Mouse (Mus musculus) forebrain, embryonic 14.5 days (tissue): Measurements from ENCODE around the gene Fam219b. TPM values are rescaled to one million over a fixed set of nuclear protein-coding genes. Genes with fewer than 3 reads are reported as not detected.
A peak's percentile ranks its signal among the peaks of the same experiment; 100 is the strongest.

Experiments
- ATAC-seq: fragments of 200-750 bp; cut with Nextera tagmentation; 2 replicates; pipeline ENCODE4 v1.8.0; 2017; ENCODE audit warnings: mild to moderate bottlenecking, moderate library complexity
- DNase-seq: peaks from one replicate; pipeline ENCODE4 v3.0.0-alpha.2; 2015; ENCODE audit warnings: low spot score
- H3K27ac ChIP-seq: fragments of 300-500 bp; sonication (generic); 2 replicates; pipeline ENCODE4 v1.5.1; 2014; ENCODE audit warnings: low read depth, mild to moderate bottlenecking, control low read depth, low read length, moderate library complexity
- H3K27me3 ChIP-seq: fragments of 300-500 bp; sonication (generic); replicated peaks from 2 replicates; pipeline ENCODE4 v1.6.1; 2014; ENCODE audit warnings: low read length, control low read depth, mixed read lengths; ENCODE audit not compliant: control insufficient read depth, insufficient read depth
- H3K36me3 ChIP-seq: fragments of 300-500 bp; sonication (generic); 2 replicates; pipeline ENCODE4 v1.6.1; 2014; ENCODE audit warnings: low read length, control low read depth; ENCODE audit not compliant: control insufficient read depth, insufficient read depth
- H3K4me1 ChIP-seq: fragments of 300-500 bp; sonication (generic); 2 replicates; pipeline ENCODE4 v1.6.1; 2014; ENCODE audit warnings: antibody characterized with exemption, low read length, control low read depth; ENCODE audit not compliant: control insufficient read depth, insufficient read depth
- H3K4me2 ChIP-seq: fragments of 300-500 bp; sonication (generic); 2 replicates; pipeline ENCODE4 v1.6.1; 2014; ENCODE audit warnings: mild to moderate bottlenecking, control low read depth, low read length
- H3K4me3 ChIP-seq: fragments of 300-500 bp; sonication (generic); 2 replicates; pipeline ENCODE4 v1.5.1; 2014; ENCODE audit warnings: low read depth, low read length, control low read depth
- H3K9ac ChIP-seq: fragments of 300-500 bp; sonication (generic); 2 replicates; pipeline ENCODE4 v1.6.1; 2014; ENCODE audit warnings: mild to moderate bottlenecking, low read length, control low read depth, moderate library complexity
- H3K9me3 ChIP-seq: fragments of 300-500 bp; sonication (generic); replicated peaks from 2 replicates; pipeline ENCODE4 v1.6.1; 2016; ENCODE audit warnings: low read length, control low read depth, mixed read lengths; ENCODE audit not compliant: control insufficient read depth
- WGBS: fragments of 180-500 bp; shearing (Covaris S2); extraction: QIAGEN DNeasy Blood & Tissue Kit; methylation state at CpG from one replicate; pipeline ENCODE4 v1.1.7; 2014; 5-methylcytosine and 5-hydroxymethylcytosine counted together
- polyA plus RNA-seq: library from polyadenylated mRNA; unstranded; fragments of >200 nt; fragmentation: Nextera tagmentation; extraction: Ambion mirVana; gene quantifications from 2 replicates; pipeline ENCODE4 v1.2.1, GENCODE M21; 2014

The Fam219b gene
- polyA plus RNA-seq, 1 experiment from 2014 or later = 20.4 TPM

DNA sequence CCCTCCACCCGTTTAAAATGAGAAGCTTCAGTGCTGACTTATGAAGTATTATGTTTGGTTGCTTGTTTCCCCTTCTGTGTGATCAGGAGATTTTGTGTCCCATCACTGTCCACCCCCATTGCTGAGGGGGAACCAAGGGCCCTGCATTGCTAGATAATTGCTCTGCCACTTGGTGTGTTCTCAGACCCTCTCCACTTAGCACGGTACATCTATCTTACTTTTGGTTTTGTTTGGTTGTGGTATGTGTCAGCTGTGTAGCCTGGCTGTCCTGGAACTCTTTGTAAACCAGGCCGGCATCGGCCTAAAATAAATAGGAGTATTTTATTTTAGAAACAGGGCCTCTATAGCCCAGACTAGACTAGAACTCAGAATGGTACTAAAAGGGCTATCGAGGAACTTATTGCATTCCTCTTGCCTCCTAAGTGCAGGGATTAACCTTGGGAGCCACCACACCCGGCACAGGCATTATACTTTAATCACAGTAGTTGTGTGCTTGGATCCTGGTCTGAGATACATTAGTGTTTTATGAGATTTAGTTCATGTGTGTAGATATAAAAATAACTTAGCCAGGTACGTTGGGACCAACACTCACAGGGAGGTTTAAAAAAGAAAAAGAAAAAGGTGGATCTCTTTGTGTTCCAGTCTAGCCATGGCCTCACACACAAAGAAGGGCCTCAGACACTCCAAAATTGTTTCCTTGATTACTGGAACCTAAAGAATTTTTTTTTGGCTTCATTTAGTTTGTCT lies 15.0 kb upstream of the Fam219b start:
- Histone ChIP-seq H3K4me1 (peaks cover 20% of the 10 kb centered on the region), H3K9ac (peak overlapping the region; percentile 97), H3K36me3 (no peaks in the 10 kb centered on the region; the same call in 1 of the 2 replicates), H3K4me2 (peak overlapping the region; percentile 81), H3K27me3 (no peaks in the 10 kb centered on the region), H3K9me3 (no peaks in the 10 kb centered on the region), H3K4me3 (peak overlapping the region; percentile 97), H3K27ac (no peak overlapping the region)
- ATAC-seq (no peak), DNase-seq (no peak)
- 38% methylated on average over 7 of the region's 7 CpGs for WGBS

DNA sequence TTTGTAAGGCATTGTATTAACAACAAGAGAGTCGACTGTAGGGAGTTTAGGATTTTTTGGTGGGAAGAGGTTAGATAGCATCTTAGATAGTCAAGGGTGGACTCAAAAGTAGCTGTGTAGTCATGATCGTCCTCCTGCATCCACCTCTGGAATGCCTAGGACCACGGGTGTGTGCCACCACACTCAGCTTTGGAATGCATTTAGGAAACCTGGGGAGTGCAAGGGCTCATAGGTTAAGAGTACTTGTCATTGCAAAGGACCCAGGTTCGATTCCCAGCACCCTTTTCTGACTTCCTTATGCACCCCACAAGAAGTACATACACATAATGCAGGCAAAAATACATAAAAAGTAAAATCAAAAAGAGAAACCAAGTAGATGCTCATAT lies 14.5 kb upstream of the Fam219b start:
- Histone ChIP-seq H3K9me3 (no peaks in the 10 kb centered on the region), H3K9ac (peak overlapping the region; percentile 97; the same call in 1 of the 2 replicates), H3K4me2 (peak overlapping the region; percentile 81), H3K27ac (no peak overlapping the region), H3K4me3 (peak overlapping the region; percentile 97; the same call in 1 of the 2 replicates), H3K27me3 (no peaks in the 10 kb centered on the region), H3K4me1 (peaks cover 20% of the 10 kb centered on the region), H3K36me3 (no peaks in the 10 kb centered on the region; the same call in 1 of the 2 replicates)
- 75% methylated on average over 4 of the region's 4 CpGs for WGBS
- DNase-seq = no peak
- ATAC-seq = no peak

DNA sequence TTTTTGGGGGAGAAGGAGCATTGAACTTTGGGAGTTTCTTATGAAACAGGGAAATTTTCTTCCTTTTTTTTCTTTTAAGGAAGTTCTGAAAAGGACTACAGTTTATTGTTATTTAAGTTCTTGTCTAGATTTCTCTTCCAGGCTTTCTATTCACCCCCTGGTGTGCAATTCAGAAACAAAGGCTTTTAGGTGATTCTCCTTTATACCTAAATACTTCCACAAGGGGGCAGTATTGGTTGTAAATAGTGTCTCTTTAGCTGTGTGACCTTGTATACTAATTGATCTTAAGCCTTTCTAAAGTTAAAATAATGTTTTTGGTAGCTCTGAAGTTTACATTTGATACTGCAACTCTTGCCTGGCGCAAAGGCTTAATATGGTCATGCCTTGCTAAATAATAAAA lies 13.6 kb upstream of the Fam219b start:
- Histone ChIP-seq H3K9ac (no peak overlapping the region), H3K4me3 (no peak overlapping the region), H3K4me1 (peaks cover 20% of the 10 kb centered on the region), H3K36me3 (no peaks in the 10 kb centered on the region; the same call in 1 of the 2 replicates), H3K9me3 (no peaks in the 10 kb centered on the region), H3K27ac (no peak overlapping the region), H3K4me2 (peak overlapping the region; percentile 14; the same call in 1 of the 2 replicates), H3K27me3 (no peaks in the 10 kb centered on the region)
- DNase-seq = peak; percentile 91
- ATAC-seq = no peak
- 85% methylated on average over 1 of the region's 1 CpGs for WGBS

DNA sequence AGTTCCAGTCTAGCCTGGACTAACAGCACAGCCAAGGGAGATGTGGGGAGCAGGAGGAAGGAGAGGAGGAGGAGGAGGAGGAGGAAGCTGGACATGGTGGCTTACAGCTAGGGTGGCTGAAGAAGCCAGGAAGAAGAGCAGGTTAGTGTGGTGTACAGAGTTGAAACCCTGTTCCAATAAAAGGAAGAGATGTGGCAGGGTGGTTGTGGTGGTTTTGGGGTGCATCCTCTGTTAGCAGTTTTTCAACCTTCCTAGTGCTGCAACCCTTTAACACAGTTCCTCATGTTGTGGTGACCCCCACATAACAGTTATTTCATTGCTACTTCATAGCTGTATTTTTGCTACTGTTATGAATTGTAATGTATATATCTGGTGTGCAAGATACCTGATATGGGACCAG lies 12.9 kb upstream of the Fam219b start:
- Histone ChIP-seq H3K27ac (no peak overlapping the region), H3K27me3 (no peaks in the 10 kb centered on the region), H3K36me3 (peaks cover 4% of the 10 kb centered on the region), H3K9ac (no peak overlapping the region), H3K4me2 (no peak overlapping the region), H3K4me1 (peaks cover 20% of the 10 kb centered on the region), H3K4me3 (no peak overlapping the region), H3K9me3 (no peaks in the 10 kb centered on the region)
- ATAC-seq (no peak), DNase-seq (no peak)

DNA sequence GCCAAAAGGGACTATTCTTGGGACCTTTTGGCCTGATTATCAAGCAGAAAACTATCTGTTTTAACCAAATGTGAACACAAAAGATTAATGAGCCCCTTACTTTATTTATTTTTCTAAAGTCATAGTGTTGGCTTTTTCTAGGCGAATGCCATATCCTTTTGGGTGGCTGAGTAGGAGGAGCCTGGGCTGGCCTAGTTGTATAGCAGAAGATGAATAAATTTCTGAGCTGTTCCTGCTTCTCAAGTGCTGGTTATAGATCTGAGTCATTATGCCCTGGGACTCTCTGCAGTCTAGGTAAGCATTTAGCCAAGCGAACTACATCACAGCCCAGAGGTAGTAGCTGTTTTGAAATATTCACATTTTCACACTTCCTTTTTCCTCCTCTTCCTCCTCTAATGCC lies 11.8 kb upstream of the Fam219b start:
- Histone ChIP-seq H3K4me2 (no peak overlapping the region), H3K4me3 (no peak overlapping the region), H3K4me1 (peaks cover 20% of the 10 kb centered on the region), H3K27me3 (no peaks in the 10 kb centered on the region), H3K27ac (no peak overlapping the region), H3K9ac (no peak overlapping the region), H3K9me3 (no peaks in the 10 kb centered on the region), H3K36me3 (peaks cover 11% of the 10 kb centered on the region)
- 89% methylated on average over 2 of the region's 2 CpGs for WGBS
- DNase-seq (no peak), ATAC-seq (no peak)

DNA sequence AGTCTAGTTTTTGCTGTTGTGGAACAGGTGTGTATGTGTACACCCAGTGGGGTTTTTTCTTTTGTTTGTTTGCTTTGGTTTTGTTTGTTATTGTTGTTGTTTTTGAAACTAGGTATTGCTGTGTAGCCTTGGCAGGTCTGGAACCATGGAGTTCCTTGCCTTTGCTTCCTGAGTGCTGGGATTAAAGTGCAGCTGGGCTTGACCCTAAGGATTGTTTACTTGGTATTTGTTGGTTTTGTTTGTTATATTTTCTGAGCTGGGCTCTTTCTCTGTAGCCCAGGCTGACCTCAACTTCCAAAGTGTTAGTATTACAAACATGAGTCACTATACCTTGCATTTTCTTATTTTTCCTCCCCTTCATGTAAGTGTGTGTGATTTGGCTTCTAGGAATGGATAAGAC lies 10.9 kb upstream of the Fam219b start:
- Histone ChIP-seq H3K27ac (no peak overlapping the region), H3K4me1 (peaks cover 20% of the 10 kb centered on the region), H3K4me2 (no peak overlapping the region), H3K9ac (no peak overlapping the region), H3K27me3 (no peaks in the 10 kb centered on the region), H3K36me3 (peaks cover 19% of the 10 kb centered on the region), H3K4me3 (no peak overlapping the region), H3K9me3 (no peaks in the 10 kb centered on the region)
- ATAC-seq (no peak), DNase-seq (no peak)

DNA sequence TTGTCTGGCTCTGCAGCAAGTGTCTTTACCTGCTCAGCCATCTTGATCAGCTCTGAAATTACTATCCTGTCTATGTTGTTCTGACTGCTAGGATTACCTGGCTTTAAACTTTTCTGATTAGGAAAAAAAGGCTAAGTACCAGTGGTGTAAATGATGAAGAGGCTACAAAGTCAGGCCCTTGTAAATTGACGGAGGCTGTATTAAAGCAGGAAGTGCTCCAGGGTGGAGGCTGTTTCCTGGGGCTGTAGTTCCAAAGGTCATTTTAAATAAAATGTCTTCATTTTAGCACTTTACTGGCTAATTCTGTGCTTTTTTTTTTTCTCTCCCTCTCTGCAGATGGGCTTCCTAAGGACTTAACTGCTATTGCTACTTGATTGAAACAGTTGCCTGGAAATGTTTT lies 5.4 kb upstream of the Fam219b start:
- Histone ChIP-seq H3K9ac (no peak overlapping the region), H3K4me3 (no peak overlapping the region), H3K27me3 (no peaks in the 10 kb centered on the region), H3K4me2 (no peak overlapping the region), H3K4me1 (peaks cover 4% of the 10 kb centered on the region; the same call in 1 of the 2 replicates), H3K36me3 (peaks cover 54% of the 10 kb centered on the region), H3K27ac (no peak overlapping the region), H3K9me3 (no peaks in the 10 kb centered on the region)
- ATAC-seq (no peak), DNase-seq (no peak)
- WGBS = 86% methylated on average over 1 of the region's 1 CpGs

DNA sequence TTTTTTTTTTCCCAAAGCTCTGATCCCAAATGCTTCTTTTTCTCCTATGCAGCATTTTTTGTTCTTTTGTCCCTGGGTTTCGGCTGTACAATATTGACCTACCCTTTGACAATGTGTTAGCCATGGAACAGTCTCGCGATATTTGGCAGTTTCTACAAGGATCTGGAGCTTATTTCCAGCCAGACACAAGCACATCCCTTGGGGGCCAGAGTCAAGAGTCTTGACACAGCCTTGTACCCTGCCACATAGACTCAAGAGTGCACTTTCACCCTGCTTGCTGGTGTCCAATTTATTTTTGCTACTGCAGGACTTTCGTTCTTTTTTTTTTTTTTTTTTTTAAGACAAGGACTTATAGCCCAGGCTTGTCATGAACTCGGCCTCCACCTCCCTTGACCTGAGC lies 966 bp upstream of the Fam219b start:
- H3K4me2 ChIP-seq = peak overlapping the region; percentile 65
- DNase-seq = no peak
- H3K9ac ChIP-seq = 0 out of 2 replicates have a peak overlapping the region, but pooled peaks have one; percentile 80
- 93% methylated on average over 5 of the region's 5 CpGs for WGBS
- no peaks in the 10 kb centered on the region for H3K27me3 ChIP-seq
- peaks cover 12% of the 10 kb centered on the region for H3K4me1 ChIP-seq
- H3K36me3 ChIP-seq = peaks cover 60% of the 10 kb centered on the region
- no peak for ATAC-seq
- no peak overlapping the region for H3K4me3 ChIP-seq
- no peak overlapping the region for H3K27ac ChIP-seq
- H3K9me3 ChIP-seq = no peaks in the 10 kb centered on the region

DNA sequence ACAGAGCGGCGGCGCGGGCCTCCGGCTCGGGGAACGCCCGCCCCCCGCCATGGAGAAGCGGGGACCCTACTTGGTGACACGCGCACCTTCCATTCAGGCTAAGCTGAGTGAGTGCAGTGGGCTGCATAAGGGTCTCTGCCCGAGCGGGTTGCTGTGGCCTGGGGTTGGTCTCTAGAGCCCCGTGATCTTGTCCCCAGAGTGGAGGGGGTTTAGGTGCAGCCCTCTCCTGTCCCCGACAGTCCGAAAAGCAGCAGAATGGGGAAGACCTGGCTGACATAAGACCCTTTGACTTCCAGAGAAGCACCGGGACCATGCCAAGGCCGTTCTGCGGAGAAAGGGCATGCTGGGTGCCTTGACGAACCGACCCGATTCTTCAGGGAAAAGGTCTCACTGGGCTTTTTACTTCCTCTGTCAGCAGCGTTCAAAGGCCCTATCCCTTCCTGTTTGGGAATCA lies 427 bp downstream of the Fam219b start:
- Histone ChIP-seq H3K9ac (peak overlapping the region; percentile 80), H3K4me3 (peak overlapping the region; percentile 70), H3K27ac (peak overlapping the region; percentile 86), H3K36me3 (peaks cover 60% of the 10 kb centered on the region), H3K27me3 (no peaks in the 10 kb centered on the region), H3K4me1 (peaks cover 12% of the 10 kb centered on the region), H3K4me2 (peak overlapping the region; percentile 65), H3K9me3 (no peaks in the 10 kb centered on the region)
- DNase-seq (peak; percentile 31), ATAC-seq (peak; percentile 79)
- whole genome bisulfite sequencing = under 1% methylated on average over 24 of the region's 24 CpGs
